Mouse (Mus musculus): Measurements from ENCODE around the gene Cyth1.

GRCm38 (mm10) chr11:118220561-118221262, 27.7 kb downstream of the Cyth1 start:
- TF ChIP-seq ZKSCAN1 (IDR thresholded peaks at IDR 0.05; ENCODE audit: borderline replicate concordance, low read depth, low read length) (no peak; the same call in 1 of the 2 replicates), CTCF (conservative IDR thresholded peaks at IDR 0.05 in 1 of 2, IDR thresholded peaks at IDR 0.05 in 1 of 2; ENCODE audit: low read depth in 2 of 2, low read length in 2 of 2) (peak; percentile 92 to 97), PAX5 (IDR thresholded peaks at IDR 0.05; ENCODE audit: low read length) (no peak), ZC3H11A (IDR thresholded peaks at IDR 0.05; ENCODE audit: low read depth, low read length) (peak; percentile 82), SMC3 (IDR thresholded peaks at IDR 0.05; ENCODE audit: low read depth, low read length) (peak; percentile 86), ZNF384 (IDR thresholded peaks at IDR 0.05; ENCODE audit: low read depth, low read length) (peak; percentile 100), RAD21 (IDR thresholded peaks at IDR 0.05; ENCODE audit: low read depth, low read length) (peak; percentile 96), MAZ (IDR thresholded peaks at IDR 0.05; ENCODE audit: low read depth, low read length) (no peak), BHLHE40 (IDR thresholded peaks at IDR 0.05; ENCODE audit: low read depth, low read length) (no peak), USF1 (IDR thresholded peaks at IDR 0.05; ENCODE audit: low read depth, low read length) (no peak), GABPA (IDR thresholded peaks at IDR 0.05; ENCODE audit: insufficient replicate concordance, low read depth, low read length) (no peak)
